Mouse (Mus musculus) liver, adult 2 months (tissue): Measurements from ENCODE around the gene Eri2. TPM values are rescaled to one million over a fixed set of nuclear protein-coding genes. Genes with fewer than 3 reads are reported as not detected.
"Not testable (repeated sequence)": the region's sequence is repeated elsewhere in the genome, so short reads cannot be mapped to it uniquely, and the experiment has no call there.

Source experiments
- DNase-seq: peaks from one replicate; pipeline ENCODE4 v3.0.0-alpha.2; 2011; ENCODE audit warnings: low read depth, low spot score; ENCODE audit errors: extremely low read depth
- H3K27ac ChIP-seq: fragments of 200-500 bp; replicated peaks from 2 replicates; pipeline ENCODE4 v1.5.1; 2012; ENCODE audit warnings: low read depth, mild to moderate bottlenecking, control low read depth, inconsistent platforms, low read length; ENCODE audit not compliant: insufficient read depth
- H3K27me3 ChIP-seq: fragments of 200-500 bp; 2 replicates; pipeline ENCODE4 v1.6.1; 2012; ENCODE audit warnings: mild to moderate bottlenecking, moderate library complexity, low read length, inconsistent platforms; ENCODE audit not compliant: control insufficient read depth, insufficient read depth
- H3K36me3 ChIP-seq: fragments of 200-500 bp; 2 replicates; pipeline ENCODE4 v1.6.1; 2012; ENCODE audit warnings: low read length, inconsistent platforms; ENCODE audit not compliant: control insufficient read depth, insufficient read depth
- H3K4me1 ChIP-seq: fragments of 200-500 bp; 2 replicates; pipeline ENCODE4 v1.6.1; 2011; ENCODE audit warnings: low read length; ENCODE audit not compliant: control insufficient read depth, insufficient read depth
- H3K4me3 ChIP-seq: fragments of 200-500 bp; 2 replicates; pipeline ENCODE4 v1.5.1; 2011; ENCODE audit warnings: low read depth, mild to moderate bottlenecking, control low read depth, low read length, moderate library complexity; ENCODE audit not compliant: insufficient read depth
- H3K79me2 ChIP-seq: fragments of 200-500 bp; 2 replicates; pipeline ENCODE4 v1.6.1; 2012; ENCODE audit warnings: inconsistent platforms, mild to moderate bottlenecking, low read length, moderate library complexity; ENCODE audit not compliant: control insufficient read depth, insufficient read depth
- H3K9ac ChIP-seq: fragments of 200-500 bp; 2 replicates; pipeline ENCODE4 v1.6.1; 2012; ENCODE audit warnings: low read depth, mild to moderate bottlenecking, control low read depth, inconsistent platforms, low read length
- CTCF ChIP-seq: fragments of 200-500 bp; IDR thresholded peaks from 2 replicates; pipeline ENCODE4 v1.5.1; 2011; ENCODE audit warnings: low read depth, low read length, control low read depth
- POLR2A ChIP-seq: fragments of 200-500 bp; IDR thresholded peaks from 2 replicates; pipeline ENCODE4 v1.6.1; 2011; ENCODE audit warnings: low read length, control low read depth; ENCODE audit not compliant: insufficient read depth; ENCODE audit errors: extremely low read depth
- WGBS: fragments of 180-500 bp; shearing (Covaris S2); methylation state at CpG from one replicate; pipeline ENCODE4 v1.1.7; 2018; 5-methylcytosine and 5-hydroxymethylcytosine counted together
- polyA plus RNA-seq: library from polyadenylated mRNA; depleted of rRNA; stranded (reverse); fragments of >200 nt; gene quantifications from 2 replicates; pipeline ENCODE4 v1.2.3, GENCODE M21; 2012
- total RNA-seq: library from RNA; depleted of rRNA; stranded (reverse); fragments of >200 nt; gene quantifications from 2 replicates; pipeline ENCODE4 v1.2.3, GENCODE M21; 2014

The Eri2 gene
- total and polyA plus RNA-seq, 2 experiments = 0.80 to 3.6 TPM

DNA sequence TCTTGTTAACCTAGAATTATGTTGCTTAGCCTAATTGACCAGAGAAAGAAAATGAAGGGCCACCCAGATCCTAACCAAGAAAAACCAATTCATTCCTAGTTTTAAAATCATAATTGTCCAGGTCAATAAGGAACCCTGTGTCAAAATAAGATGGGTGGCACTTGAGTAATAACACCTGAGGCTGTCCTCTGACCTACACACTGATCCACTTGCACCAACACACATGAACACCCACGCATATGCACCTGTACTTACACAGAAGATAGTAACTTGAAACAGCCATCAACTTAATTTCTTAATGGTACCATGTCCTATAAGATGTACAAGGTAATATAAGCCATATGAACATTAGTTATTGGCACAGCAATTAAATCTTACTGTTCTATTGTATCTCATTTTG, 40.2 kb downstream of the Eri2 start:
- H3K4me3 ChIP-seq = no peak overlapping the region
- DNase-seq = no peak
- no peaks in the 10 kb centered on the region; the same call in 1 of the 2 replicates for H3K79me2 ChIP-seq
- H3K27me3 ChIP-seq = no peaks in the 10 kb centered on the region
- TF ChIP-seq CTCF (no peak), POLR2A (no peak)
- H3K36me3 ChIP-seq = no peaks in the 10 kb centered on the region
- 92% methylated on average over 1 of the region's 1 CpGs for WGBS
- H3K9ac ChIP-seq = no peak overlapping the region
- no peak overlapping the region for H3K27ac ChIP-seq
- H3K4me1 ChIP-seq = peaks cover 8% of the 10 kb centered on the region

- no peaks in the 10 kb centered on the region for H3K36me3 ChIP-seq
- WGBS = 12% methylated on average over 2 of the region's 2 CpGs
- no peaks in the 10 kb centered on the region; the same call in 1 of the 2 replicates for H3K79me2 ChIP-seq
- peak; percentile 78 for DNase-seq
- no peak overlapping the region for H3K4me3 ChIP-seq
- H3K4me1 ChIP-seq = peaks cover 12% of the 10 kb centered on the region
- no peaks in the 10 kb centered on the region for H3K27me3 ChIP-seq
- H3K9ac ChIP-seq = no peak overlapping the region
- peak overlapping the region; percentile 55 for H3K27ac ChIP-seq
- TF ChIP-seq CTCF (no peak), POLR2A (no peak)
Observed at GRCm38 (mm10) chr7:119749942-119750341, 43.9 kb downstream of the Eri2 start.

DNA sequence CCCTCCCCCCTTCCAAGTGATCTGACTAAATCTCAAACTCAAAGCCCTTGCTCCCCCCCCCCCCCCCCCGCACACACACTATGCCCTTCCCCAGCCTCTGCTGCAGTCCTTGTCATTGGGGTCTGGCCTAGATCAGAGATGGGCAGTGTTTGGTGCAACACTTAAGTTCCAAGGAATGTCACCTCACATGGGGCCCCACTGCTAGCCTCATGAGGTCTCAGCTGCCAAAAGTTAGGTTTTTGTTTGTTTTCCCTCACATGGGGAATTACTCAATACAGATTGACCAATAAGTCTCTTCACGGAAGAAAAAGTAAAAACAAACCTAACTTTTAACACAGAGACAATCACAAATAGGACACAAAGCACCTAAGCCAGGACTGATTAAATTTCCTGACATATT, 45.1 kb downstream of the Eri2 start:
- peak; percentile 97 for DNase-seq
- Histone ChIP-seq H3K27me3 (no peaks in the 10 kb centered on the region), H3K27ac (peak overlapping the region; percentile 55; the same call in 1 of the 2 replicates), H3K4me1 (peaks cover 12% of the 10 kb centered on the region), H3K79me2 (no peaks in the 10 kb centered on the region; the same call in 1 of the 2 replicates), H3K36me3 (no peaks in the 10 kb centered on the region), H3K9ac (no peak overlapping the region), H3K4me3 (no peak overlapping the region)
- TF ChIP-seq POLR2A (no peak), CTCF (no peak)
- 14% methylated on average over 2 of the region's 2 CpGs for WGBS

DNA sequence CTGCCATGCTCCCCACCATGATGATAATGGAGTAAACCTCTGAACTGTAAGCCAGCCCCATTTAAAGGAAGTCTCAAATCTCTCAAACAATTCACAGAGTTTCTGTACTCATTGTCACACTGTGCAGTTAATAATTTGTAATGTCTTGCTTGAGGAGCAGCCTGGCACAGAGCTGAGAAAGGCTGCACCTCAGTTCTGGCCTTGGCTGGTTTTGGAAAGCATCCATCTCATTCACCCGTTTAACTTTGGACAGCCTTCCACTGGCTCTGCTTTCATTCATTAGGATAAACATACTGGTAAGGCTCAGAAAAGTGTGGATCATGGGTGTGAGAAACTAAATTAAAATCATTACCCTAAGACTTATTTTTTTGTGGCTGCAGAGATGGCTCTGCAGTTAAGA, 48.0 kb downstream of the Eri2 start:
- peaks cover 12% of the 10 kb centered on the region for H3K4me1 ChIP-seq
- H3K27ac ChIP-seq = peak overlapping the region; percentile 80

GRCm38 (mm10) chr7:119744321-119744720, 49.5 kb downstream of the Eri2 start:
- DNase-seq = peak; percentile 49
- no peaks in the 10 kb centered on the region for H3K36me3 ChIP-seq
- no peak overlapping the region for H3K27ac ChIP-seq
- H3K4me3 ChIP-seq = no peak overlapping the region; the same call in 1 of the 2 replicates
- H3K79me2 ChIP-seq = no peaks in the 10 kb centered on the region
- TF ChIP-seq POLR2A (no peak), CTCF (peak; percentile 68)
- peaks cover 6% of the 10 kb centered on the region for H3K4me1 ChIP-seq
- whole genome bisulfite sequencing = 9% methylated on average over 34 of the region's 34 CpGs
- no peaks in the 10 kb centered on the region for H3K27me3 ChIP-seq
- H3K9ac ChIP-seq = peak overlapping the region; percentile 67

More for the DNA sequence above, 48.0 kb downstream of the Eri2 start:
- DNase-seq = peak; percentile 95
- Histone ChIP-seq H3K79me2 (no peaks in the 10 kb centered on the region), H3K27me3 (no peaks in the 10 kb centered on the region), H3K9ac (no peak overlapping the region), H3K36me3 (no peaks in the 10 kb centered on the region), H3K4me3 (no peak overlapping the region)
- TF ChIP-seq CTCF = no peak
- TF ChIP-seq POLR2A = no peak
- WGBS = 21% methylated on average over 1 of the region's 1 CpGs

GRCm38 (mm10) chr7:119739798-119740468, 53.9 kb downstream of the Eri2 start:
- not testable (repeated sequence) for H3K9ac ChIP-seq, H3K27me3 ChIP-seq, H3K36me3 ChIP-seq, H3K4me3 ChIP-seq, DNase-seq, H3K27ac ChIP-seq, H3K4me1 ChIP-seq, H3K79me2 ChIP-seq
- WGBS = 6% methylated on average over 39 of the region's 44 CpGs
